Mouse (Mus musculus) MEL (cell line): ENCODE data around the gene Ptprn2.

ENCODE experiments used
- CHD2 ChIP-seq: IDR thresholded peaks from 2 replicates; pipeline ENCODE4 v1.6.1; 2011; ENCODE audit warnings: low read length, improper control_type of control experiment
- CTCF ChIP-seq, 3 experiments: IDR thresholded peaks in 2 of 3; conservative IDR thresholded peaks in 1 of 3; 2 replicates each; pipeline ENCODE4 v1.5.1; 2011 to 2012; ENCODE audit warnings: low read length in 3 of 3, low read depth in 2 of 3, mild to moderate bottlenecking in 2 of 3, improper control_type of control experiment in 1 of 3, inconsistent platforms in 1 of 3, mixed read lengths in 1 of 3, moderate library complexity in 1 of 3; ENCODE audit not compliant: control insufficient read depth in 1 of 3, insufficient read depth in 1 of 3, poor library complexity in 1 of 3, severe bottlenecking in 1 of 3
- GABPA ChIP-seq: IDR thresholded peaks from 2 replicates; pipeline ENCODE4 v1.6.1; 2012; ENCODE audit warnings: low read depth, mild to moderate bottlenecking, inconsistent platforms, low read length, improper control_type of control experiment, moderate library complexity
- HCFC1 ChIP-seq: IDR thresholded peaks from 2 replicates; pipeline ENCODE4 v1.6.1; 2012; ENCODE audit warnings: low read depth, mild to moderate bottlenecking, inconsistent platforms, low read length, improper control_type of control experiment, moderate library complexity
- MYC ChIP-seq: IDR thresholded peaks from 2 replicates; pipeline ENCODE4 v1.6.1; 2011; ENCODE audit warnings: low read depth, mild to moderate bottlenecking, low read length, improper control_type of control experiment, moderate library complexity
- POLR2A ChIP-seq, 2 experiments: IDR thresholded peaks; 2 replicates each; pipeline ENCODE4 v1.6.1; 2011 to 2012; ENCODE audit warnings: low read length in 2 of 2, mild to moderate bottlenecking in 2 of 2, control low read depth in 1 of 2, improper control_type of control experiment in 1 of 2, low read depth in 1 of 2, moderate library complexity in 1 of 2; ENCODE audit not compliant: control insufficient read depth in 1 of 2, insufficient read depth in 1 of 2, poor library complexity in 1 of 2
- RCOR1 ChIP-seq: IDR thresholded peaks from 2 replicates; pipeline ENCODE4 v1.6.1; 2012; ENCODE audit warnings: low read depth, mild to moderate bottlenecking, inconsistent platforms, low read length, improper control_type of control experiment
- SIN3A ChIP-seq: IDR thresholded peaks from 2 replicates; pipeline ENCODE4 v1.6.1; 2012; ENCODE audit warnings: low read length, improper control_type of control experiment, inconsistent platforms
- SMC3 ChIP-seq: IDR thresholded peaks from 2 replicates; pipeline ENCODE4 v1.6.1; 2011; ENCODE audit warnings: low read depth, low read length, improper control_type of control experiment
- ZC3H11A ChIP-seq: IDR thresholded peaks from 2 replicates; pipeline ENCODE4 v1.6.1; 2012; ENCODE audit warnings: low read depth, mild to moderate bottlenecking, inconsistent platforms, low read length, improper control_type of control experiment

DNA sequence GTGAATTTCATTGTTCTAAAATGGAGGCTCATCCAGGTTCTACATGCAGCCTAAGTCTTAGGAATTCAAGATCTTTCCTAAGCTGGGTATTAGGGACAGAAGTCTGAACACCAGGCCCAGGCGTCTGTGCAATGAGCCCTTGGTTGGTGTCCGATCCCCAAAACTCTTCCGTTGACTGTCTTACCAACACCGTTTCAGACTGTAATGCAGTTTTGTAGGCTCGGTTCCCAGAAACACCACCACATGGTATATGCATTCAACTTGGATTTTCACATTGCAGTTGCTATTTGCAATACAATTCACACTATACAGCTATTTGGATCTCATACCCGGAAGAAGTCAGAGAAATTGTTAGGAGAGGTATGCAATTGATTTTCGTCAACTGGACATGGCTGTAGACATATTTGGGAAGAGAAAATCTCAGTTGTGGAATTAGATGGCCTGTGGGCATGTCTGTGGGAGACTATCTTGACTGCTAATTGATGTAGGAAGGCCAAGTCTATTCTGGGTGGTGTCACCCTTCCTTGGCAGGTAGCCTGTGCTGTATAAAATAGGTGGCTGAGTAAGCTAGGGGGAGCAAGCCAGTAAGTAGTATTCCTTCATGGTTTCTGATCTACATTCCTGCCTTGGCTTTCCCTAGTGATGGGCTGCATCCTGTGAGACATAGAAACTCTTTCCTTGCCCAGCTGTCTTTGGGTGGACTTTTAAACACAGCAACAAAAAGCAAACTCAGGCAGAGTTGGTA is 109.5 kb downstream of the Ptprn2 start:
- TF ChIP-seq HCFC1 (no peak), SMC3 (no peak), CTCF (IDR thresholded peaks at IDR 0.05 in 2 of 3, conservative IDR thresholded peaks at IDR 0.05 in 1 of 3; ENCODE audit: control insufficient read depth in 1 of 3, insufficient read depth in 1 of 3, low read depth in 2 of 3, low read length in 3 of 3, poor library complexity in 1 of 3, severe bottlenecking in 1 of 3) (no peak), GABPA (no peak), CHD2 (no peak), RCOR1 (no peak), MYC (no peak), ZC3H11A (no peak), POLR2A (IDR thresholded peaks at IDR 0.05; ENCODE audit: control insufficient read depth in 1 of 2, insufficient read depth in 1 of 2, low read depth in 1 of 2, low read length in 2 of 2, poor library complexity in 1 of 2) (no peak), SIN3A (no peak)
